8 mouse cellular contexts compared by ENCODE assay signal in the genomic region with DNA sequence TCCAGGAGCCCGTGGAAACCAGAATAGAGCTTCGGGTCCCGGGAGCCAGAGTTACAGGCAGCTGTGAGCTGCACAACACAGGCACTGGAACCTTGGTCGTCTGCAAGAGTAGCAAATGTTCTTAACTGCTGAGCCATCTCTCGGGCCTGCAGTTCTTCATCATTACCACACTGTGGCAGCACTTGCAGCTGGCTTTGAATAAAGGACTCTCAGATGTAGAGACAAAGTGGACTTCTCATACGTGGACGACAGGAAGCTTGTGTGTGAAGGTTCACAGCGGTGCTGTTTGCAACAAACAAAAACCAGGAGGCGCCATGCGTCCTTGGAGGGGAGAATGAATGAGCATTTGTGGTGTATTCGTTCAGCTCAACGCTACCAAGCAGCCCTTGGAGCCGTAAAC. TPM values are rescaled to one million over a fixed set of nuclear protein-coding genes. Genes with fewer than 3 reads are reported as not detected.
DNase-seq lines count a peak whose midpoint lies in the region; ATAC-seq and TF ChIP-seq lines count a peak whose summit lies in the region.
"Had no signal": no experiment of that assay in that cellular context is flagged by ENCODE, and none has a peak within 500 bp of the region (broad histone marks: within the 10 kb centered on the region; RNA-seq: fewer than 3 reads in every experiment).

No protein-coding gene starts in this region.

- no peaks in the 10 kb centered on the region for H3K27me3 ChIP-seq in thymus, adult 2 months (ENCODE audit: control insufficient read depth, insufficient read depth, low read length)

- H3K4me3 ChIP-seq in thymus, adult 2 months (ENCODE audit: control insufficient read depth, insufficient read depth, low read length): no peak overlapping the region
- H3K4me3 ChIP-seq: limb, embryonic 13.5 days had no signal

- DNase-seq in thymus, adult 2 months: peak; percentile 32
- DNase-seq in thymus, adult 18-20 months: no peak
- peak; percentile 29 to 58 for DNase-seq in kidney, adult 8-10 months
- DNase-seq in lung, adult 18-20 months: peak; percentile 42 to 45
- DNase-seq in right cerebral cortex, postnatal 14 days: peak; percentile 27

- H3K27ac ChIP-seq in thymus, adult 2 months (ENCODE audit: control insufficient read depth, insufficient read depth, low read length): no peak overlapping the region
- H3K27ac ChIP-seq: limb, embryonic 13.5 days had no signal

- H3K4me1 ChIP-seq in thymus, adult 2 months (replicated peaks; ENCODE audit: control insufficient read depth, insufficient read depth, low read length): no peaks in the 10 kb centered on the region

- ATAC-seq in activated CD4-positive, CD25-positive, alpha-beta regulatory T cell, adult 4 months: peak; percentile 61
- peak; percentile 76 for ATAC-seq in common myeloid progenitor, adult 5-6 weeks (replicated peaks; ENCODE audit: low read depth, poor library complexity, severe bottlenecking)

- TF ChIP-seq POLR2A in thymus, adult 2 months (IDR thresholded peaks at IDR 0.05; ENCODE audit: control insufficient read depth, extremely low read depth, insufficient read depth, low read length, poor library complexity): no peak

- WGBS in thymus, adult 2 months: 26% methylated on average over 13 of the region's 13 CpGs

- no peaks in the 10 kb centered on the region for H3K36me3 ChIP-seq in thymus, adult 2 months (ENCODE audit: control insufficient read depth, insufficient read depth, low read length)
- H3K36me3 ChIP-seq: limb, embryonic 13.5 days had no signal

- TF ChIP-seq CTCF in thymus, adult 2 months (IDR thresholded peaks at IDR 0.05; ENCODE audit: borderline replicate concordance, control insufficient read depth, extremely low read depth, insufficient read depth, low read length, poor library complexity): 0 out of 2 replicates have a peak, but pooled peaks have one; percentile 52

RNA-seq across cellular contexts. Expression of a gene that starts 10.3 kb away (rescaled TPM):
- 15.1 and 18.3 TPM in 2 replicates for polyA plus RNA-seq in thymus, adult 2 months (2012; rRNA removed)
- polyA plus RNA-seq in activated CD4-positive, CD25-positive, alpha-beta regulatory T cell, adult 4 months (2017; shearing (Covaris generic)): 100 to 1,000 TPM; 149 to 158 TPM
- total RNA-seq in common myeloid progenitor, adult 5-6 weeks (2017): 50.6 and 61.5 TPM in 2 replicates

RNA-seq across cellular contexts. Expression of a gene that starts 18.9 kb away (rescaled TPM):
- 0.12 TPM in 1 of 2 replicates, not detected in the other for polyA plus RNA-seq in thymus, adult 2 months (2012; rRNA removed)
- polyA plus RNA-seq in activated CD4-positive, CD25-positive, alpha-beta regulatory T cell, adult 4 months (2017; shearing (Covaris generic)): not detected
- not detected in 2 replicates for total RNA-seq in common myeloid progenitor, adult 5-6 weeks (2017)

RNA-seq across cellular contexts. Expression of a gene that starts 32.7 kb away (rescaled TPM):
- 41.5 and 45.3 TPM in 2 replicates for polyA plus RNA-seq in thymus, adult 2 months (2012; rRNA removed)
- polyA plus RNA-seq in activated CD4-positive, CD25-positive, alpha-beta regulatory T cell, adult 4 months (2017; shearing (Covaris generic)): not detected
- total RNA-seq in common myeloid progenitor, adult 5-6 weeks (2017): not detected in 2 replicates
- polyA plus RNA-seq: limb, embryonic 13.5 days had no signal

RNA-seq across cellular contexts. Expression of a gene that starts 43.3 kb away (rescaled TPM):
- polyA plus RNA-seq in thymus, adult 2 months (2012; rRNA removed): 6.0 and 9.4 TPM in 2 replicates
- polyA plus RNA-seq in activated CD4-positive, CD25-positive, alpha-beta regulatory T cell, adult 4 months (2017; shearing (Covaris generic)): not detected
- total RNA-seq in common myeloid progenitor, adult 5-6 weeks (2017): not detected in 2 replicates
- polyA plus RNA-seq: limb, embryonic 13.5 days had no signal

RNA-seq across cellular contexts. Expression of a gene that starts 52.9 kb away (rescaled TPM):
- polyA plus RNA-seq in thymus, adult 2 months (2012; rRNA removed): 8.4 and 10.4 TPM in 2 replicates
- 1 to 10 TPM in 1 of 2 experiments, under 1 TPM in 1; 0.37 to 1.5 TPM for polyA plus RNA-seq in activated CD4-positive, CD25-positive, alpha-beta regulatory T cell, adult 4 months (2017; shearing (Covaris generic))
- not detected in 2 replicates for total RNA-seq in common myeloid progenitor, adult 5-6 weeks (2017)

Comparison
In these comparisons a context has a peak if more than half of its experiments do, and no peak if none do; other contexts are left out.
1. DNase-seq: peak in thymus, adult 2 months (single experiment), kidney, adult 8-10 months (2 of 2), lung, adult 18-20 months (2 of 2) and right cerebral cortex, postnatal 14 days (single experiment); none in thymus, adult 18-20 months (0 of 2).
2. RNA of a gene that starts 32.7 kb away (polyA plus RNA-seq): 41.5 to 45.3 TPM in thymus, adult 2 months; not detected in activated CD4-positive, CD25-positive, alpha-beta regulatory T cell, adult 4 months; every median in the first group is over 10 times any median in the second.